Mouse (Mus musculus): Measurements from ENCODE around the gene Mvb12b.

The Mvb12b gene

GRCm38 (mm10) chr2:33781655-33782400, 105.9 kb downstream of the Mvb12b start:
- DNase-seq (ENCODE audit: low spot score): no peak

GRCm38 (mm10) chr2:33778466-33778865, 109.3 kb downstream of the Mvb12b start:
- no peak for DNase-seq (ENCODE audit: low spot score)

GRCm38 (mm10) chr2:33777051-33777450, 110.7 kb downstream of the Mvb12b start:
- DNase-seq (ENCODE audit: low spot score): no peak

GRCm38 (mm10) chr2:33774884-33775283, 112.9 kb downstream of the Mvb12b start:
- no peak for DNase-seq (ENCODE audit: low spot score)

GRCm38 (mm10) chr2:33774106-33774505, 113.6 kb downstream of the Mvb12b start:
- no peak for DNase-seq (ENCODE audit: low spot score)

GRCm38 (mm10) chr2:33772439-33772838, 115.3 kb downstream of the Mvb12b start:
- no peak for DNase-seq (ENCODE audit: low spot score)

- DNase-seq (ENCODE audit: low spot score): no peak
Observed at GRCm38 (mm10) chr2:33771388-33771787, 116.4 kb downstream of the Mvb12b start.

GRCm38 (mm10) chr2:33770526-33771130, 117.1 kb downstream of the Mvb12b start:
- no peak for DNase-seq (ENCODE audit: low spot score)

- no peak for DNase-seq (ENCODE audit: low spot score)
Observed at GRCm38 (mm10) chr2:33764476-33764875, 123.3 kb downstream of the Mvb12b start.

GRCm38 (mm10) chr2:33762210-33762609, 125.5 kb downstream of the Mvb12b start:
- DNase-seq (ENCODE audit: low spot score): no peak

GRCm38 (mm10) chr2:33760571-33760991, 127.2 kb downstream of the Mvb12b start:
- DNase-seq (ENCODE audit: low spot score): no peak

- no peak for DNase-seq (ENCODE audit: low spot score)
Observed at GRCm38 (mm10) chr2:33759447-33759846, 128.3 kb downstream of the Mvb12b start.

GRCm38 (mm10) chr2:33755633-33756020, 132.1 kb downstream of the Mvb12b start:
- no peak for DNase-seq (ENCODE audit: low spot score)

GRCm38 (mm10) chr2:33754980-33755632, 132.6 kb downstream of the Mvb12b start:
- no peak for DNase-seq (ENCODE audit: low spot score)

- no peak for DNase-seq (ENCODE audit: low spot score)
Observed at GRCm38 (mm10) chr2:33754317-33754633, 133.5 kb downstream of the Mvb12b start.

GRCm38 (mm10) chr2:33753630-33754316, 134.0 kb downstream of the Mvb12b start:
- DNase-seq (ENCODE audit: low spot score): no peak

GRCm38 (mm10) chr2:33750611-33751010, 137.1 kb downstream of the Mvb12b start:
- no peak for DNase-seq (ENCODE audit: low spot score)

- DNase-seq (ENCODE audit: low spot score): peak; percentile 60
Observed at GRCm38 (mm10) chr2:33746471-33746870, 141.3 kb downstream of the Mvb12b start.

- no peak for DNase-seq (ENCODE audit: low spot score)
Observed at GRCm38 (mm10) chr2:33745724-33746123, 142.0 kb downstream of the Mvb12b start.

GRCm38 (mm10) chr2:33737128-33737527, 150.6 kb downstream of the Mvb12b start:
- DNase-seq (ENCODE audit: low spot score): no peak

GRCm38 (mm10) chr2:33736722-33737121, 151.0 kb downstream of the Mvb12b start:
- DNase-seq (ENCODE audit: low spot score): peak; percentile 57

GRCm38 (mm10) chr2:33734781-33735485, 152.8 kb downstream of the Mvb12b start:
- DNase-seq (ENCODE audit: low spot score): peak; percentile 70

All from c-Kit-positive CD71-positive TER-119-positive erythroid progenitor cells, embryonic 14.5 days (primary cell).